Mouse (Mus musculus): ENCODE data around the gene Celf5. TPM values are rescaled to one million over a fixed set of nuclear protein-coding genes. Genes with fewer than 3 reads are reported as not detected.

Gene Celf5
- total RNA-seq, 2 experiments from 2014 or later, result 280 to 299 TPM

- DNase-seq (ENCODE audit: low spot score in 2 of 2), result peak in 1 of 2 experiments; percentile 59
- intact Hi-C loops (cut with DNase I), result no loop called here
These were observed 2.0 kb upstream of the Celf5 start for GRCm38 (mm10) chr10:81484441-81485059.

- DNase-seq (ENCODE audit: low spot score in 2 of 2), result peak; percentile 67 to 86
- intact Hi-C loops (cut with DNase I), result no loop called here
These were observed 1.5 kb upstream of the Celf5 start for GRCm38 (mm10) chr10:81483983-81484382.

- intact Hi-C loops (cut with DNase I), result no loop called here
- DNase-seq (ENCODE audit: low spot score in 2 of 2), result no peak
These were observed 640 bp downstream of the Celf5 start for GRCm38 (mm10) chr10:81481605-81482532.

- DNase-seq (ENCODE audit: low spot score in 2 of 2), result no peak
- intact Hi-C loops (cut with DNase I), result no loop called here
These were observed 8.0 kb downstream of the Celf5 start for GRCm38 (mm10) chr10:81474461-81474860.

- DNase-seq (ENCODE audit: low spot score in 2 of 2), result peak; percentile 95 to 96
- intact Hi-C loops (cut with DNase I), result no loop called here
These were observed 9.5 kb downstream of the Celf5 start for GRCm38 (mm10) chr10:81473003-81473451.

GRCm38 (mm10) chr10:81472403-81473002, 10.0 kb downstream of the Celf5 start:
- intact Hi-C loops (cut with DNase I), result no loop called here
- DNase-seq (ENCODE audit: low spot score in 2 of 2), result no peak

GRCm38 (mm10) chr10:81470454-81470853, 12.1 kb downstream of the Celf5 start:
- no peak for DNase-seq (ENCODE audit: low spot score in 2 of 2)
- intact Hi-C loops (cut with DNase I), result no loop called here

GRCm38 (mm10) chr10:81469253-81469652, 13.3 kb downstream of the Celf5 start:
- intact Hi-C loops (cut with DNase I), result no loop called here
- DNase-seq (ENCODE audit: low spot score in 2 of 2), result peak; percentile 67 to 76

GRCm38 (mm10) chr10:81467670-81468235, 14.8 kb downstream of the Celf5 start:
- intact Hi-C loops (cut with DNase I), result no loop called here
- DNase-seq (ENCODE audit: low spot score in 2 of 2), result no peak

GRCm38 (mm10) chr10:81466881-81467280, 15.6 kb downstream of the Celf5 start:
- intact Hi-C loops (cut with DNase I), result no loop called here
- DNase-seq (ENCODE audit: low spot score in 2 of 2), result no peak

GRCm38 (mm10) chr10:81466066-81466465, 16.4 kb downstream of the Celf5 start:
- intact Hi-C loops (cut with DNase I), result no loop called here
- peak in 1 of 2 experiments; percentile 2 for DNase-seq (ENCODE audit: low spot score in 2 of 2)

GRCm38 (mm10) chr10:81465265-81465645, 17.3 kb downstream of the Celf5 start:
- peak in 1 of 2 experiments; percentile 5 for DNase-seq (ENCODE audit: low spot score in 2 of 2)
- intact Hi-C loops (cut with DNase I), result no loop called here

GRCm38 (mm10) chr10:81464405-81465264, 17.9 kb downstream of the Celf5 start:
- intact Hi-C loops (cut with DNase I), result no loop called here
- peak in 1 of 2 experiments; percentile 19 for DNase-seq (ENCODE audit: low spot score in 2 of 2)

- intact Hi-C loops (cut with DNase I), result no loop called here
- DNase-seq (ENCODE audit: low spot score in 2 of 2), result peak in 1 of 2 experiments; percentile 5
These were observed 19.0 kb downstream of the Celf5 start for GRCm38 (mm10) chr10:81463531-81463930.

GRCm38 (mm10) chr10:81462917-81463316, 19.6 kb downstream of the Celf5 start:
- intact Hi-C loops (cut with DNase I), result no loop called here
- DNase-seq (ENCODE audit: low spot score in 2 of 2), result no peak

GRCm38 (mm10) chr10:81462415-81462804, 20.1 kb downstream of the Celf5 start:
- intact Hi-C loops (cut with DNase I), result no loop called here
- peak in 1 of 2 experiments; percentile 4 for DNase-seq (ENCODE audit: low spot score in 2 of 2)

- DNase-seq (ENCODE audit: low spot score in 2 of 2), result peak; percentile 5
- intact Hi-C loops (cut with DNase I), result no loop called here
These were observed 20.7 kb downstream of the Celf5 start for GRCm38 (mm10) chr10:81461673-81462414.

GRCm38 (mm10) chr10:81460951-81461350, 21.6 kb downstream of the Celf5 start:
- DNase-seq (ENCODE audit: low spot score in 2 of 2), result no peak
- intact Hi-C loops (cut with DNase I), result no loop called here

All from left cerebral cortex, postnatal 14 days (tissue).